Mouse (Mus musculus) yolk sac, embryonic 10.5 days (tissue): Measurements from ENCODE around the gene Mcat.

ENCODE experiments used
- DNase-seq: peaks from one replicate; pipeline ENCODE4 v3.0.0-alpha.2; 2017; ENCODE audit warnings: low spot score

The Mcat gene

GRCm38 (mm10) chr15:83575543-83575942 lies 12.0 kb upstream of the Mcat start:
- DNase-seq, result no peak

- DNase-seq, result no peak
Measured at GRCm38 (mm10) chr15:83574731-83575351, 11.3 kb upstream of the Mcat start.

- no peak for DNase-seq
Measured at GRCm38 (mm10) chr15:83573606-83574005, 10.0 kb upstream of the Mcat start.

GRCm38 (mm10) chr15:83572132-83572531 lies 8.5 kb upstream of the Mcat start:
- DNase-seq, result no peak

GRCm38 (mm10) chr15:83571636-83572035 lies 8.0 kb upstream of the Mcat start:
- DNase-seq, result no peak

- DNase-seq, result no peak
Measured at GRCm38 (mm10) chr15:83570641-83571040, 7.1 kb upstream of the Mcat start.

GRCm38 (mm10) chr15:83569682-83570081 lies 6.1 kb upstream of the Mcat start:
- DNase-seq, result no peak

- no peak for DNase-seq
Measured at GRCm38 (mm10) chr15:83568544-83568943, 5.0 kb upstream of the Mcat start.

GRCm38 (mm10) chr15:83567728-83568127 lies 4.1 kb upstream of the Mcat start:
- no peak for DNase-seq

GRCm38 (mm10) chr15:83566006-83566405 lies 2.4 kb upstream of the Mcat start:
- no peak for DNase-seq

- no peak for DNase-seq
Measured at GRCm38 (mm10) chr15:83565434-83565833, 1.8 kb upstream of the Mcat start.

- peak; percentile 57 for DNase-seq
Measured at GRCm38 (mm10) chr15:83563857-83564651, 467 bp upstream of the Mcat start.

- peak; percentile 36 for DNase-seq
Measured at GRCm38 (mm10) chr15:83562626-83563270, 839 bp downstream of the Mcat start.

- DNase-seq, result no peak
Measured at GRCm38 (mm10) chr15:83560941-83561477, 2.6 kb downstream of the Mcat start.

- peak; percentile 89 for DNase-seq
Measured at GRCm38 (mm10) chr15:83555161-83555974, 8.2 kb downstream of the Mcat start.

- DNase-seq, result no peak
Measured at GRCm38 (mm10) chr15:83553831-83554230, 9.8 kb downstream of the Mcat start.

GRCm38 (mm10) chr15:83550137-83550536 lies 13.4 kb downstream of the Mcat start:
- DNase-seq, result no peak

- no peak for DNase-seq
Measured at GRCm38 (mm10) chr15:83547144-83547543, 16.4 kb downstream of the Mcat start.

- DNase-seq, result no peak
Measured at GRCm38 (mm10) chr15:83546029-83546428, 17.6 kb downstream of the Mcat start.

GRCm38 (mm10) chr15:83541647-83542287 lies 21.8 kb downstream of the Mcat start:
- DNase-seq, result no peak

- DNase-seq, result no peak
Measured at GRCm38 (mm10) chr15:83539905-83540304, 23.7 kb downstream of the Mcat start.
